Mouse (Mus musculus): Measurements from ENCODE around the gene Gm21974.

DNA sequence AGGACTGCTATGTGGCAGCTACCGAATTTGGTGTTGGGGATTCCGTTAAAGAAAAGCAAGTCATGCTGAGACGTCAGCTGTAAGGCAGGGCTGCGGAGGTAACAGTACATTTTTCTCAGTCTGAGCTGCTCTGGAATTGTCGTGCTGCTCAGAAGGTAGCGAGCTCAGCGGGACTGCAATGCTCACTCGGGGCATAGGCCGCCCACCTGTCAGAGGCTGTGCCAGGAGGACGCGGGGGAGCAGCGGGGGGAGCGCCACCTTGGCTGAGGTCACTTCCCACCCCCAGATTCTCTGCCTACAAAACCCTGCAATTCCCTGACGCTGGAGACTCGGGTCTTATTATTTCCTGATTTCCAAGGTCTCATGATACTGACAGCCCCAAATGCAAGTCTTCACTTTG, 54.4 kb downstream of the Gm21974 start:
- TF ChIP-seq CTCF (IDR thresholded peaks at IDR 0.05; ENCODE audit: low read depth, low read length) = no peak
- no peak for TF ChIP-seq POLR2A (IDR thresholded peaks at IDR 0.05; ENCODE audit: insufficient read depth, low read length)
